Mouse (Mus musculus): ENCODE results near the gene Cdk8. TPM values are rescaled to one million over a fixed set of nuclear protein-coding genes. Genes with fewer than 3 reads are reported as not detected.

The Cdk8 gene
- total RNA-seq, 2 experiments from 2014 or later, result 45.8 to 49.5 TPM

GRCm38 (mm10) chr5:146340037-146340436 is 109.0 kb downstream of the Cdk8 start:
- DNase-seq (ENCODE audit: extremely low spot score in 1 of 2, low spot score in 2 of 2), result no peak
- intact Hi-C loops (cut with DNase I), result no loop called here

GRCm38 (mm10) chr5:146344911-146345686 is 114.1 kb downstream of the Cdk8 start:
- DNase-seq (ENCODE audit: extremely low spot score in 1 of 2, low spot score in 2 of 2), result no peak
- intact Hi-C loops (cut with DNase I), result no loop called here

GRCm38 (mm10) chr5:146347081-146347480 is 116.1 kb downstream of the Cdk8 start:
- intact Hi-C loops (cut with DNase I), result no loop called here
- DNase-seq (ENCODE audit: extremely low spot score in 1 of 2, low spot score in 2 of 2), result no peak

- intact Hi-C loops (cut with DNase I), result no loop called here
Observed at GRCm38 (mm10) chr5:146349183-146349582, 118.2 kb downstream of the Cdk8 start.

GRCm38 (mm10) chr5:146350784-146351183 is 119.8 kb downstream of the Cdk8 start:
- intact Hi-C loops (cut with DNase I), result no loop called here
- DNase-seq (ENCODE audit: extremely low spot score in 1 of 2, low spot score in 2 of 2), result no peak

More at GRCm38 (mm10) chr5:146349183-146349582, 118.2 kb downstream of the Cdk8 start:
- DNase-seq (ENCODE audit: extremely low spot score in 1 of 2, low spot score in 2 of 2), result no peak

- intact Hi-C loops (cut with DNase I), result no loop called here
- no peak for DNase-seq (ENCODE audit: extremely low spot score in 1 of 2, low spot score in 2 of 2)
Observed at GRCm38 (mm10) chr5:146352006-146352405, 121.0 kb downstream of the Cdk8 start.

Other genes starting within 250 kb of the Cdk8 start
- gene Cyp3a25, start 221.6 kb upstream of the Cdk8 start, total RNA-seq (2021), result not detected
- not detected for gene Cyp3a59, start 152.0 kb upstream of the Cdk8 start, total RNA-seq (2021)
- not detected for gene Gm5565, start 70.7 kb upstream of the Cdk8 start, total RNA-seq (2021)
- gene Gm6309, start 60.5 kb upstream of the Cdk8 start, total RNA-seq (2021), result not detected
- under 1 TPM in 1 of 2 experiments, not detected in 1; 0.47 TPM for gene 1700001J03Rik, start 45.9 kb upstream of the Cdk8 start, total RNA-seq (2021)
- gene Rnf6, start 9.7 kb upstream of the Cdk8 start, total RNA-seq (2021), result 10 to 100 TPM; 39.3 to 39.9 TPM
- 10 to 100 TPM; 72.6 to 78.6 TPM for gene Wasf3, start 153.8 kb downstream of the Cdk8 start, total RNA-seq (2021)